Mouse (Mus musculus): ENCODE data around the gene Arl16.
A peak's percentile ranks its signal among the peaks of the same experiment; 100 is the strongest.
"Not testable (repeated sequence)": the region's sequence is repeated elsewhere in the genome, so short reads cannot be mapped to it uniquely, and the experiment has no call there.

Gene Arl16

GRCm38 (mm10) chr11:120467051-120467735 is at the start of gene Arl16:
TSS of gene Arl16 (minus strand) at chr11:120467607.
- DNase-seq: peak; percentile 98

- DNase-seq: no peak
Observed at GRCm38 (mm10) chr11:120517147-120517546, 49.7 kb upstream of the Arl16 start.

GRCm38 (mm10) chr11:120515611-120516010 is 48.2 kb upstream of the Arl16 start:
- DNase-seq: peak; percentile 93

- DNase-seq: not testable (repeated sequence)
Observed at GRCm38 (mm10) chr11:120514262-120514661, 46.9 kb upstream of the Arl16 start.

- no peak for DNase-seq
Observed at GRCm38 (mm10) chr11:120512790-120513453, 45.5 kb upstream of the Arl16 start.

- DNase-seq: no peak
Observed at GRCm38 (mm10) chr11:120510375-120511030, 43.1 kb upstream of the Arl16 start.

GRCm38 (mm10) chr11:120509940-120510339 is 42.5 kb upstream of the Arl16 start:
- no peak for DNase-seq

GRCm38 (mm10) chr11:120508290-120508870 is 41.0 kb upstream of the Arl16 start:
- DNase-seq: no peak

GRCm38 (mm10) chr11:120507611-120508289 is 40.3 kb upstream of the Arl16 start:
- DNase-seq: peak; percentile 64

- DNase-seq: peak; percentile 63
Observed at GRCm38 (mm10) chr11:120506899-120507298, 39.5 kb upstream of the Arl16 start.

- DNase-seq: no peak
Observed at GRCm38 (mm10) chr11:120505661-120506060, 38.3 kb upstream of the Arl16 start.

GRCm38 (mm10) chr11:120501701-120502100 is 34.3 kb upstream of the Arl16 start:
- no peak for DNase-seq

GRCm38 (mm10) chr11:120501018-120501417 is 33.6 kb upstream of the Arl16 start:
- no peak for DNase-seq

- DNase-seq: peak; percentile 68
Observed at GRCm38 (mm10) chr11:120500357-120500756, 33.0 kb upstream of the Arl16 start.

GRCm38 (mm10) chr11:120499894-120500293 is 32.5 kb upstream of the Arl16 start:
- DNase-seq: no peak

GRCm38 (mm10) chr11:120498891-120499290 is 31.5 kb upstream of the Arl16 start:
- no peak for DNase-seq

- DNase-seq: no peak
Observed at GRCm38 (mm10) chr11:120498226-120498625, 30.8 kb upstream of the Arl16 start.

GRCm38 (mm10) chr11:120497436-120497835 is 30.0 kb upstream of the Arl16 start:
- no peak for DNase-seq

- no peak for DNase-seq
Observed at GRCm38 (mm10) chr11:120493911-120494310, 26.5 kb upstream of the Arl16 start.

GRCm38 (mm10) chr11:120493351-120493750 is 25.9 kb upstream of the Arl16 start:
- no peak for DNase-seq

GRCm38 (mm10) chr11:120492878-120493203 is 25.4 kb upstream of the Arl16 start:
- peak; percentile 35 for DNase-seq

- peak; percentile 54 for DNase-seq
Observed at GRCm38 (mm10) chr11:120492024-120492877, 24.8 kb upstream of the Arl16 start.

All from lung, postnatal 10 days (tissue).